Mouse (Mus musculus): ENCODE data around the gene Psg25. TPM values are rescaled to one million over a fixed set of nuclear protein-coding genes. Genes with fewer than 3 reads are reported as not detected.
"Not testable (repeated sequence)": the region's sequence is repeated elsewhere in the genome, so short reads cannot be mapped to it uniquely, and the experiment has no call there.

Psg25 gene
- polyA plus RNA-seq (2015; fragmentation: Nextera tagmentation; extraction: Ambion mirVana): not detected in 2 replicates

DNA sequence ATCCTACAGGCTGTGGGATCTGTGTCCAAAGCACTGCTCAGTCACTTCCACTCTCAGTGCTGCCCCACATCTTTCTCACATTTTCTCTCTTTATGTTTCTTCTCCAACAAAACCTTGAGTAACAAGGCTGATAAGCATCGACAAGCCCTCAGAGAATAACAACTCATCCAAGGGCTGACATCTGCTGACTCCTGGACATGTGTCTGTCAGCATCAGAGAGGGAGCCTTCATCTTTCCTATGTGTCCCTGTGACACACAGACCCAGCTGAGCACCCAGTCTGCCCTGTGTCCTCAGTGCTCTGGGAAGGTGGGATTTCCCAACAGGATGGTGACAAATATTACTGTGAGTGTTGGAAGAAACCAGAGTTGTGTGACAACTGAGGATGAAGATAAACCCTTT, at the start of gene Psg25:
Gene Psg25, minus strand, starts transcription at position 101 of the 400 bp plus-strand sequence.
- Histone ChIP-seq H3K9ac (no peak within 1 kb of the TSS), H3K4me3 (replicated peaks) (no peak within 1 kb of the TSS), H3K27ac (no peak within 1 kb of the TSS), H3K36me3 (no peaks in the 10 kb centered on the region), H3K27me3 (replicated peaks) (no peaks in the 10 kb centered on the region), H3K4me2 (replicated peaks) (no peak within 1 kb of the TSS), H3K4me1 (replicated peaks) (no peaks in the 10 kb centered on the region), H3K9me3 (no peaks in the 10 kb centered on the region)
- WGBS: 85% methylated on average over 1 of the region's 1 CpGs
- no peak for ATAC-seq

DNA sequence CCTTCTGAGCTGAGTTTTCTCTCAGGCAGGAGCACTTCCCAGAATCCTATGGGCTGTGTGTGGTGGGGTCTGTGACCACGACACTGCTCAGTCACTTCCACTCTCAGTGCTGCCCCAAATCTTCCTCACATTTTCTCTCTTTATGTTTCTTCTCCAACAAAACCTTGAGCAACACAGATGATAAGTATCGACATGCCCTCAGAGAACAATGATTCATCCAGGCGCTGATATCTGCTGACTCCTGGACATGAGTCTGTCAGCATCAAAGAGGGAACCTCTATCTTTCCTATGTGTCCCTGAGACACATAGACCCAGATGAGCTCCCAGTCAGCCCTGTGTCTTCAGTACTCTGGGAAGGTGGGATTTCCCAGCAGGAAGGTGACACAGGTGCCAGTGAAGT, 35.1 kb upstream of the Psg25 start, which contains the start of gene Psg27:
Gene Psg27, minus strand, starts transcription at position 101 of the 400 bp plus-strand sequence.
- Histone ChIP-seq H3K4me1 (replicated peaks) (no peaks in the 10 kb centered on the region), H3K9ac (no peak within 1 kb of the TSS), H3K27me3 (replicated peaks) (no peaks in the 10 kb centered on the region), H3K4me2 (replicated peaks) (no peak within 1 kb of the TSS), H3K4me3 (replicated peaks) (no peak within 1 kb of the TSS), H3K27ac (no peak within 1 kb of the TSS), H3K9me3 (no peaks in the 10 kb centered on the region), H3K36me3 (no peaks in the 10 kb centered on the region)
- no peak for ATAC-seq
- WGBS: 79% methylated on average over 3 of the region's 3 CpGs

GRCm38 (mm10) chr7:18559850-18560249, 27.8 kb upstream of the Psg25 start:
- H3K27ac ChIP-seq: no peak overlapping the region
- peak; percentile 45; the same call in 1 of the 2 replicates for ATAC-seq
- H3K4me2 ChIP-seq (replicated peaks): no peak overlapping the region
- H3K9me3 ChIP-seq: no peaks in the 10 kb centered on the region
- no peak overlapping the region for H3K9ac ChIP-seq
- no peaks in the 10 kb centered on the region for H3K4me1 ChIP-seq (replicated peaks)
- H3K4me3 ChIP-seq (replicated peaks): no peak overlapping the region
- H3K36me3 ChIP-seq: no peaks in the 10 kb centered on the region
- no peaks in the 10 kb centered on the region for H3K27me3 ChIP-seq (replicated peaks)

GRCm38 (mm10) chr7:18555751-18556150, 23.7 kb upstream of the Psg25 start:
- ATAC-seq: peak; percentile 41; the same call in 1 of the 2 replicates
- H3K4me2 ChIP-seq (replicated peaks); H3K9ac ChIP-seq; H3K27ac ChIP-seq; H3K36me3 ChIP-seq; H3K4me1 ChIP-seq (replicated peaks); H3K27me3 ChIP-seq (replicated peaks); H3K4me3 ChIP-seq (replicated peaks); H3K9me3 ChIP-seq: not testable (repeated sequence)
- WGBS: 79% methylated on average over 3 of the region's 3 CpGs

DNA sequence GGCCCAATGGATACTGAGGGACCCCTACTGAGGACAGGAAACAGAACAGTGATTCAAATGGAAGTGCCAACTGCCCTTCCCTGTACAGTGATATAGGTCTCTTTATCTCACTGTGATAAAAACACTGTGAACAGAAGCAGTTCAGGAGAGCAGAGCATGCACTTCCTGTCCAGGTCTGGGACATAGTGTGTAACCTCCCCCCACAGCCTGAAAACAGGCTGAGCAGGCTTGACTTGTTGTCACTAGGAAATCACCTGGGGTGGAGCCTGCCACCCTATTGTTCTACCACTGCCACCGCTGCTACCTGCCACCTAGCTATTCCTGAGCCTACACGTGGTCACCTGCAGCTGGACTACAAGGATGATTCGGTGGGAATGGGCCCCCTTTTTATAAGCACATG, 1.4 kb upstream of the Psg25 start:
- Histone ChIP-seq H3K27me3 (replicated peaks) (no peaks in the 10 kb centered on the region), H3K36me3 (no peaks in the 10 kb centered on the region), H3K4me3 (replicated peaks) (no peak overlapping the region), H3K27ac (0 out of 2 replicates have a peak overlapping the region, but pooled peaks have one; percentile 32), H3K9ac (no peak overlapping the region), H3K4me1 (replicated peaks) (no peaks in the 10 kb centered on the region), H3K9me3 (no peaks in the 10 kb centered on the region), H3K4me2 (replicated peaks) (no peak overlapping the region)
- peak; percentile 92 for ATAC-seq
- WGBS: 42% methylated on average over 3 of the region's 3 CpGs

DNA sequence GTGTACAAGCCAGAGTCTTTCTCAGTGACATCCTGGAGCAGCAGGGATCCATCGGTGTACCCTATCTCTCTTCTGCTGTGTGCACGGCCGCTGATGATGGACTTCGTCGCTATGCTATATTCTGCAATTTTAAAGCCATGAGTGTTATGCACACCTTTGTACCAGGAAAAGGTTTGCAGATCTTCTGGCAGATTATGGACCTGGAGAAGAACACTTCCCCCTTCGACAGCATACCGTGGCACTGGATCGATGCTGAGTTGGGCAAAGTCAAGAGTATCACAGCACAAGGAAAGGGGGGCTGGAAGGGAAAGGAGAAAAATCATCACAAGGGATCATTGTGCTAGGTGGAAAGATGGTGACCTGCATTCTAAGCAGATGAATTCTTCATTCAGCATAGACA, 7.4 kb downstream of the Psg25 start:
- no peaks in the 10 kb centered on the region for H3K27me3 ChIP-seq (replicated peaks)
- WGBS: 93% methylated on average over 8 of the region's 8 CpGs
- no peaks in the 10 kb centered on the region for H3K36me3 ChIP-seq
- H3K9me3 ChIP-seq: no peaks in the 10 kb centered on the region
- H3K27ac ChIP-seq: no peak overlapping the region
- peak; percentile 13; the same call in 1 of the 2 replicates for ATAC-seq
- no peak overlapping the region for H3K4me2 ChIP-seq (replicated peaks)
- no peaks in the 10 kb centered on the region for H3K4me1 ChIP-seq (replicated peaks)
- H3K4me3 ChIP-seq (replicated peaks): no peak overlapping the region
- H3K9ac ChIP-seq: no peak overlapping the region

DNA sequence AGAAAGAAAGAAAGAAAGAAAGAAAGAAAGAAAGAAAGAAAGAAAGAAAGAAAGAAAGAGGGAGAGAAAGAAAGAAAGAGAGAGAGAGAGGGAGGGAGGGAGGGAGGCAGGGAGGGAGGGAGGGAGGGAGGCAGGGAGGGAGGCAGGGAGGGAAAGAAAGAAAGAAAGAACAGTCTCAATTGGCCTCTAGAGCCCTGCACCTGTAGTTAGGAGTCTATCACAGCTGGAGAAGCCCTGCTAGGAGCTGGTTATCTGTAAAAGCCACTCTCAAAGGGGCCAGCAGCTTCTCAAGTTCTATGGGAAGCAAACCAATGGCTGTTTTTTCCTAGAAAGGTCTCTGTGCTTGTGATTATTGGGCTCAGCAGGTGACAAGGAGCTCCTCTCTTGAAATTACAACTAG, 19.2 kb downstream of the Psg25 start:
- H3K27me3 ChIP-seq (replicated peaks); H3K27ac ChIP-seq; H3K9ac ChIP-seq; H3K9me3 ChIP-seq; H3K36me3 ChIP-seq; H3K4me3 ChIP-seq (replicated peaks); H3K4me2 ChIP-seq (replicated peaks); H3K4me1 ChIP-seq (replicated peaks): not testable (repeated sequence)
- peak; percentile 82 for ATAC-seq

- not testable (repeated sequence) for H3K4me2 ChIP-seq (replicated peaks); H3K9ac ChIP-seq; H3K36me3 ChIP-seq; H3K4me1 ChIP-seq (replicated peaks); H3K9me3 ChIP-seq; H3K27me3 ChIP-seq (replicated peaks); H3K27ac ChIP-seq; H3K4me3 ChIP-seq (replicated peaks)
- 17% methylated on average over 2 of the region's 2 CpGs for WGBS
- ATAC-seq: peak; percentile 95
These were observed 19.7 kb downstream of the Psg25 start for GRCm38 (mm10) chr7:18512417-18512816.

DNA sequence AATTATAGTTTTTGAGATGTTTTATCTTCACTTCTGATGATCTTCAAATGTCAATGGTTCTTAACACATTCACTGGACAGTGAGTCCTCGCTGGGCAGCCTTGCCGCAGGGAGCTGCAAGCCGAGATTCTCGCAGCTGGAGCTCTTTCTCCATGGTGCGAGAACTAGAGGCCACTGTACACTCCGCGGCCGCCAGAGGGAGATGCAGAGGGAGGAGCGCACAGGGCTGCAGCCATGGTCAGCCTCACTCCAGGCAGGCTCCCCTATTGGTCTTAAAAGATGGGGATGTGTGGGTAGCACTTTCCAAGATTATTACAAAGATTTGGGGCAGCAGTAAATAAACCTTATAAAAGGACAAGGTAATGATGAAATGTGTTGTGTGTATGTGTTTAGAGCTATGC, 20.6 kb downstream of the Psg25 start:
- H3K36me3 ChIP-seq: no peaks in the 10 kb centered on the region
- ATAC-seq: peak; percentile 87
- 21% methylated on average over 9 of the region's 9 CpGs for WGBS

DNA sequence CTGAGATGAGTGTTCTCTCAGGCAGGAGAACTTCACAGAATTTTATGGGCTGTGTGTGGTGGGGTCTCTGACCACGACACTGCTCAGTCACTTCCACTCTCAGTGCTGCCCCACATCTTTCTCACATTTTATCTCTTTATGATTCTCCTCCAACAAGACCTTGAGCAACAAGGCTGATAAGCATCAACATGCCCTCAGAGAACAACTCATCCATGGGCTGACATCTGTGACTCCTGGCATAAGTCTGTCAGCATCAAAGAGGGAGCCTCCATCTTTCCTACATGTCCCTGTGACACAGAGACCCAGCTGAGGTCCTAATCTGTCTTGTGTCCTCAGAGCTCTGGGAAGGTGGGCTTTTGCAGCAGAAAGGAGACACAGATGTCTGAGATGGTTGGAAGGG, 48.0 kb downstream of the Psg25 start, which contains the start of gene Psg26:
Gene Psg26, minus strand, starts transcription at position 101 of the 400 bp plus-strand sequence.
- Histone ChIP-seq H3K36me3 (no peaks in the 10 kb centered on the region), H3K4me1 (replicated peaks) (no peaks in the 10 kb centered on the region)
- ATAC-seq: no peak

More for the DNA sequence above, 20.6 kb downstream of the Psg25 start:
- Histone ChIP-seq H3K4me1 (replicated peaks) (no peaks in the 10 kb centered on the region), H3K4me3 (replicated peaks) (no peak overlapping the region), H3K4me2 (replicated peaks) (no peak overlapping the region), H3K27me3 (replicated peaks) (no peaks in the 10 kb centered on the region), H3K27ac (no peak overlapping the region), H3K9ac (no peak overlapping the region), H3K9me3 (no peaks in the 10 kb centered on the region)

More for the DNA sequence above, 48.0 kb downstream of the Psg25 start, which contains the start of gene Psg26:
- Histone ChIP-seq H3K27ac (no peak within 1 kb of the TSS), H3K9ac (no peak within 1 kb of the TSS), H3K9me3 (no peaks in the 10 kb centered on the region), H3K4me2 (replicated peaks) (no peak within 1 kb of the TSS), H3K27me3 (replicated peaks) (no peaks in the 10 kb centered on the region), H3K4me3 (replicated peaks) (no peak within 1 kb of the TSS)
- 68% methylated on average over 1 of the region's 1 CpGs for WGBS

Other genes with a start within 250 kb of the Psg25 start
- gene Psg18, start 177.3 kb downstream of the Psg25 start, polyA plus RNA-seq (2015; fragmentation: Nextera tagmentation; extraction: Ambion mirVana): not detected in 2 replicates
- gene Psg28, start 100.2 kb downstream of the Psg25 start, polyA plus RNA-seq (2015; fragmentation: Nextera tagmentation; extraction: Ambion mirVana): not detected in 2 replicates
- not detected in 2 replicates for gene Psg26, start 48.1 kb downstream of the Psg25 start, polyA plus RNA-seq (2015; fragmentation: Nextera tagmentation; extraction: Ambion mirVana)
- gene Psg27, start 35.0 kb upstream of the Psg25 start, polyA plus RNA-seq (2015; fragmentation: Nextera tagmentation; extraction: Ambion mirVana): not detected in 2 replicates
- gene Psg23, start 84.2 kb upstream of the Psg25 start, polyA plus RNA-seq (2015; fragmentation: Nextera tagmentation; extraction: Ambion mirVana): not detected in 2 replicates
- not detected in 2 replicates for gene Psg21, start 124.5 kb upstream of the Psg25 start, polyA plus RNA-seq (2015; fragmentation: Nextera tagmentation; extraction: Ambion mirVana)
- gene Psg20, start 153.9 kb upstream of the Psg25 start, polyA plus RNA-seq (2015; fragmentation: Nextera tagmentation; extraction: Ambion mirVana): not detected in 2 replicates
- not detected in 2 replicates for gene Psg22, start 185.8 kb upstream of the Psg25 start, polyA plus RNA-seq (2015; fragmentation: Nextera tagmentation; extraction: Ambion mirVana)